Mouse (Mus musculus): ENCODE results near the gene Pald1.

GRCm38 (mm10) chr10:61281115-61281514 is 102.2 kb downstream of the Pald1 start:
- TF ChIP-seq CTCF (IDR thresholded peaks at IDR 0.05; ENCODE audit: extremely low read depth, insufficient read depth, insufficient read length, insufficient replicate concordance) (no peak), POLR2A (IDR thresholded peaks at IDR 0.05; ENCODE audit: low read depth, low read length) (no peak)

Measured in spleen, adult 2 months (tissue).